Mouse (Mus musculus) intestine, embryonic 15.5 days (tissue): Measurements from ENCODE around the gene Pde4d. TPM values are rescaled to one million over a fixed set of nuclear protein-coding genes. Genes with fewer than 3 reads are reported as not detected.

ENCODE experiments used
- ATAC-seq: fragments of 200-750 bp; cut with Nextera tagmentation; 2 replicates; pipeline ENCODE4 v1.8.0; 2017; ENCODE audit warnings: moderate TSS enrichment, moderate library complexity
- H3K27ac ChIP-seq: fragments of 300-500 bp; sonication (generic); 2 replicates; pipeline ENCODE4 v1.5.1; 2015; ENCODE audit warnings: mild to moderate bottlenecking, inconsistent platforms
- H3K27me3 ChIP-seq: fragments of 300-500 bp; sonication (generic); replicated peaks from 2 replicates; pipeline ENCODE4 v1.6.1; 2015; ENCODE audit warnings: inconsistent platforms
- H3K36me3 ChIP-seq: fragments of 300-500 bp; sonication (generic); 2 replicates; pipeline ENCODE4 v1.6.1; 2015; ENCODE audit warnings: inconsistent platforms
- H3K4me1 ChIP-seq: fragments of 300-500 bp; sonication (generic); replicated peaks from 2 replicates; pipeline ENCODE4 v1.6.1; 2015; ENCODE audit warnings: inconsistent platforms
- H3K4me2 ChIP-seq: fragments of 300-500 bp; sonication (generic); replicated peaks from 2 replicates; pipeline ENCODE4 v1.6.1; 2015; ENCODE audit warnings: mild to moderate bottlenecking, inconsistent platforms
- H3K4me3 ChIP-seq: fragments of 300-500 bp; sonication (generic); replicated peaks from 2 replicates; pipeline ENCODE4 v1.5.1; 2015; ENCODE audit warnings: inconsistent platforms
- H3K9ac ChIP-seq: fragments of 300-500 bp; sonication (generic); 2 replicates; pipeline ENCODE4 v1.6.1; 2015; ENCODE audit warnings: inconsistent platforms
- H3K9me3 ChIP-seq: fragments of 300-500 bp; sonication (generic); 2 replicates; pipeline ENCODE4 v1.6.1; 2016; ENCODE audit warnings: inconsistent platforms
- WGBS: fragments of 180-500 bp; shearing (Covaris S2); methylation state at CpG from one replicate; pipeline ENCODE4 v1.1.7; 2015; 5-methylcytosine and 5-hydroxymethylcytosine counted together
- polyA plus RNA-seq: library from polyadenylated mRNA; unstranded; fragments of >200 nt; fragmentation: Nextera tagmentation; extraction: Ambion mirVana; gene quantifications from 2 replicates; pipeline ENCODE4 v1.2.1, GENCODE M21; 2015

The Pde4d gene
- polyA plus RNA-seq, 1 experiment from 2014 or later = 18.5 TPM

- WGBS = 84% methylated on average over 1 of the region's 1 CpGs
- H3K27ac ChIP-seq = no peak overlapping the region
Measured at GRCm38 (mm10) chr13:109118296-109118800, 668.6 kb downstream of the Pde4d start.

GRCm38 (mm10) chr13:109121867-109122266, 672.1 kb downstream of the Pde4d start:
- Histone ChIP-seq H3K27me3 (peaks cover 7% of the 10 kb centered on the region), H3K27ac (no peak overlapping the region), H3K4me1 (0 out of 2 replicates have a peak, but pooled peaks cover 1% of the 10 kb centered on the region), H3K4me2 (no peak overlapping the region), H3K9ac (no peak overlapping the region), H3K4me3 (no peak overlapping the region), H3K9me3 (no peaks in the 10 kb centered on the region), H3K36me3 (no peaks in the 10 kb centered on the region)
- whole genome bisulfite sequencing = 66% methylated on average over 3 of the region's 3 CpGs
- no peak for ATAC-seq

More at GRCm38 (mm10) chr13:109118296-109118800, 668.6 kb downstream of the Pde4d start:
- Histone ChIP-seq H3K9me3 (no peaks in the 10 kb centered on the region), H3K9ac (no peak overlapping the region), H3K27me3 (peaks cover 14% of the 10 kb centered on the region), H3K4me2 (no peak overlapping the region), H3K36me3 (no peaks in the 10 kb centered on the region), H3K4me1 (0 out of 2 replicates have a peak, but pooled peaks cover 9% of the 10 kb centered on the region), H3K4me3 (no peak overlapping the region)
- no peak for ATAC-seq

GRCm38 (mm10) chr13:109136405-109136804, 686.7 kb downstream of the Pde4d start:
- no peaks in the 10 kb centered on the region for H3K36me3 ChIP-seq
- H3K27me3 ChIP-seq = no peaks in the 10 kb centered on the region
- H3K9ac ChIP-seq = no peak overlapping the region
- H3K4me3 ChIP-seq = no peak overlapping the region
- no peak overlapping the region for H3K27ac ChIP-seq
- no peak overlapping the region for H3K4me2 ChIP-seq
- no peaks in the 10 kb centered on the region for H3K9me3 ChIP-seq
- H3K4me1 ChIP-seq = no peaks in the 10 kb centered on the region
- ATAC-seq = no peak
- 73% methylated on average over 4 of the region's 4 CpGs for WGBS

- no peak overlapping the region for H3K4me3 ChIP-seq
- WGBS = 69% methylated on average over 3 of the region's 3 CpGs
- ATAC-seq = no peak
- H3K27ac ChIP-seq = no peak overlapping the region
- H3K36me3 ChIP-seq = no peaks in the 10 kb centered on the region
- no peaks in the 10 kb centered on the region for H3K4me1 ChIP-seq
- no peaks in the 10 kb centered on the region for H3K9me3 ChIP-seq
- H3K4me2 ChIP-seq = no peak overlapping the region
- no peak overlapping the region for H3K9ac ChIP-seq
- H3K27me3 ChIP-seq = no peaks in the 10 kb centered on the region
Measured at GRCm38 (mm10) chr13:109158703-109159102, 709.0 kb downstream of the Pde4d start.

GRCm38 (mm10) chr13:109168556-109169334, 719.0 kb downstream of the Pde4d start:
- H3K27me3 ChIP-seq = no peaks in the 10 kb centered on the region
- H3K9me3 ChIP-seq = no peaks in the 10 kb centered on the region
- WGBS = 84% methylated on average over 9 of the region's 9 CpGs
- H3K4me1 ChIP-seq = no peaks in the 10 kb centered on the region
- H3K36me3 ChIP-seq = no peaks in the 10 kb centered on the region
- no peak overlapping the region for H3K4me2 ChIP-seq
- ATAC-seq = no peak
- H3K4me3 ChIP-seq = no peak overlapping the region
- H3K27ac ChIP-seq = no peak overlapping the region
- no peak overlapping the region for H3K9ac ChIP-seq

- Histone ChIP-seq H3K4me2 (no peak overlapping the region), H3K9ac (no peak overlapping the region), H3K4me3 (no peak overlapping the region), H3K27me3 (no peaks in the 10 kb centered on the region), H3K4me1 (no peaks in the 10 kb centered on the region), H3K9me3 (no peaks in the 10 kb centered on the region), H3K27ac (no peak overlapping the region), H3K36me3 (no peaks in the 10 kb centered on the region)
- ATAC-seq = no peak
- WGBS = 75% methylated on average over 2 of the region's 2 CpGs
Measured at GRCm38 (mm10) chr13:109169335-109169606, 719.5 kb downstream of the Pde4d start.

- Histone ChIP-seq H3K9ac (no peak overlapping the region), H3K27ac (no peak overlapping the region), H3K27me3 (no peaks in the 10 kb centered on the region), H3K4me2 (no peak overlapping the region), H3K4me3 (no peak overlapping the region), H3K36me3 (no peaks in the 10 kb centered on the region), H3K9me3 (no peaks in the 10 kb centered on the region), H3K4me1 (no peaks in the 10 kb centered on the region)
- WGBS = 73% methylated on average over 7 of the region's 7 CpGs
- no peak for ATAC-seq
Measured at GRCm38 (mm10) chr13:109171688-109172087, 721.9 kb downstream of the Pde4d start.

GRCm38 (mm10) chr13:109175281-109175680, 725.5 kb downstream of the Pde4d start:
- Histone ChIP-seq H3K36me3 (no peaks in the 10 kb centered on the region), H3K27me3 (no peaks in the 10 kb centered on the region), H3K27ac (no peak overlapping the region), H3K4me2 (no peak overlapping the region), H3K9ac (no peak overlapping the region), H3K4me1 (no peaks in the 10 kb centered on the region), H3K9me3 (no peaks in the 10 kb centered on the region), H3K4me3 (no peak overlapping the region)
- no peak for ATAC-seq
- 76% methylated on average over 6 of the region's 6 CpGs for WGBS

- Histone ChIP-seq H3K4me1 (no peaks in the 10 kb centered on the region), H3K4me2 (no peak overlapping the region), H3K36me3 (no peaks in the 10 kb centered on the region), H3K9ac (no peak overlapping the region), H3K4me3 (no peak overlapping the region), H3K27me3 (no peaks in the 10 kb centered on the region), H3K27ac (no peak overlapping the region), H3K9me3 (no peaks in the 10 kb centered on the region)
- WGBS = 70% methylated on average over 11 of the region's 11 CpGs
- ATAC-seq = no peak
Measured at GRCm38 (mm10) chr13:109175852-109176621, 726.3 kb downstream of the Pde4d start.

- no peak overlapping the region for H3K27ac ChIP-seq
- H3K4me2 ChIP-seq = no peak overlapping the region
- no peak overlapping the region for H3K9ac ChIP-seq
- H3K27me3 ChIP-seq = no peaks in the 10 kb centered on the region
- no peaks in the 10 kb centered on the region for H3K36me3 ChIP-seq
- no peak overlapping the region for H3K4me3 ChIP-seq
- no peaks in the 10 kb centered on the region for H3K4me1 ChIP-seq
- H3K9me3 ChIP-seq = no peaks in the 10 kb centered on the region
- 70% methylated on average over 6 of the region's 6 CpGs for WGBS
- ATAC-seq = no peak
Measured at GRCm38 (mm10) chr13:109181363-109181762, 731.6 kb downstream of the Pde4d start.

GRCm38 (mm10) chr13:109190652-109191051, 740.9 kb downstream of the Pde4d start:
- 72% methylated on average over 4 of the region's 4 CpGs for WGBS
- no peaks in the 10 kb centered on the region for H3K36me3 ChIP-seq
- no peak overlapping the region for H3K9ac ChIP-seq
- no peak overlapping the region for H3K4me3 ChIP-seq
- no peaks in the 10 kb centered on the region for H3K9me3 ChIP-seq
- H3K4me2 ChIP-seq = no peak overlapping the region
- no peaks in the 10 kb centered on the region for H3K4me1 ChIP-seq
- H3K27me3 ChIP-seq = no peaks in the 10 kb centered on the region
- no peak overlapping the region for H3K27ac ChIP-seq
- ATAC-seq = no peak

GRCm38 (mm10) chr13:109191176-109191575, 741.4 kb downstream of the Pde4d start:
- H3K36me3 ChIP-seq = no peaks in the 10 kb centered on the region
- WGBS = 85% methylated on average over 4 of the region's 4 CpGs
- H3K4me3 ChIP-seq = no peak overlapping the region
- no peak overlapping the region for H3K4me2 ChIP-seq
- ATAC-seq = no peak
- no peaks in the 10 kb centered on the region for H3K27me3 ChIP-seq
- no peak overlapping the region for H3K9ac ChIP-seq
- H3K4me1 ChIP-seq = no peaks in the 10 kb centered on the region
- no peaks in the 10 kb centered on the region for H3K9me3 ChIP-seq
- H3K27ac ChIP-seq = no peak overlapping the region
